Mouse (Mus musculus) liver, adult 2 months (tissue): ENCODE data around the gene Pik3c2g. TPM values are rescaled to one million over a fixed set of nuclear protein-coding genes. Genes with fewer than 3 reads are reported as not detected.

Source experiments
- DNase-seq: peaks from one replicate; pipeline ENCODE4 v3.0.0-alpha.2; 2011; ENCODE audit warnings: low read depth, low spot score; ENCODE audit errors: extremely low read depth
- H3K27ac ChIP-seq: fragments of 200-500 bp; replicated peaks from 2 replicates; pipeline ENCODE4 v1.5.1; 2012; ENCODE audit warnings: low read depth, mild to moderate bottlenecking, control low read depth, inconsistent platforms, low read length; ENCODE audit not compliant: insufficient read depth
- H3K27me3 ChIP-seq: fragments of 200-500 bp; 2 replicates; pipeline ENCODE4 v1.6.1; 2012; ENCODE audit warnings: mild to moderate bottlenecking, moderate library complexity, low read length, inconsistent platforms; ENCODE audit not compliant: control insufficient read depth, insufficient read depth
- H3K36me3 ChIP-seq: fragments of 200-500 bp; 2 replicates; pipeline ENCODE4 v1.6.1; 2012; ENCODE audit warnings: low read length, inconsistent platforms; ENCODE audit not compliant: control insufficient read depth, insufficient read depth
- H3K4me1 ChIP-seq: fragments of 200-500 bp; 2 replicates; pipeline ENCODE4 v1.6.1; 2011; ENCODE audit warnings: low read length; ENCODE audit not compliant: control insufficient read depth, insufficient read depth
- H3K4me3 ChIP-seq: fragments of 200-500 bp; 2 replicates; pipeline ENCODE4 v1.5.1; 2011; ENCODE audit warnings: low read depth, mild to moderate bottlenecking, control low read depth, low read length, moderate library complexity; ENCODE audit not compliant: insufficient read depth
- H3K79me2 ChIP-seq: fragments of 200-500 bp; 2 replicates; pipeline ENCODE4 v1.6.1; 2012; ENCODE audit warnings: inconsistent platforms, mild to moderate bottlenecking, low read length, moderate library complexity; ENCODE audit not compliant: control insufficient read depth, insufficient read depth
- H3K9ac ChIP-seq: fragments of 200-500 bp; 2 replicates; pipeline ENCODE4 v1.6.1; 2012; ENCODE audit warnings: low read depth, mild to moderate bottlenecking, control low read depth, inconsistent platforms, low read length
- CTCF ChIP-seq: fragments of 200-500 bp; IDR thresholded peaks from 2 replicates; pipeline ENCODE4 v1.5.1; 2011; ENCODE audit warnings: low read depth, low read length, control low read depth
- POLR2A ChIP-seq: fragments of 200-500 bp; IDR thresholded peaks from 2 replicates; pipeline ENCODE4 v1.6.1; 2011; ENCODE audit warnings: low read length, control low read depth; ENCODE audit not compliant: insufficient read depth; ENCODE audit errors: extremely low read depth
- WGBS: fragments of 180-500 bp; shearing (Covaris S2); methylation state at CpG from one replicate; pipeline ENCODE4 v1.1.7; 2018; 5-methylcytosine and 5-hydroxymethylcytosine counted together
- polyA plus RNA-seq: library from polyadenylated mRNA; depleted of rRNA; stranded (reverse); fragments of >200 nt; gene quantifications from 2 replicates; pipeline ENCODE4 v1.2.3, GENCODE M21; 2012
- total RNA-seq: library from RNA; depleted of rRNA; stranded (reverse); fragments of >200 nt; gene quantifications from 2 replicates; pipeline ENCODE4 v1.2.3, GENCODE M21; 2014

The Pik3c2g gene
- total and polyA plus RNA-seq, 2 experiments = 6.4 to 26.6 TPM

- H3K36me3 ChIP-seq = no peaks in the 10 kb centered on the region
- WGBS = 81% methylated on average over 2 of the region's 2 CpGs
- H3K4me3 ChIP-seq = no peak overlapping the region
- no peak overlapping the region for H3K9ac ChIP-seq
- TF ChIP-seq POLR2A (no peak), CTCF (no peak)
- H3K4me1 ChIP-seq = peaks cover 13% of the 10 kb centered on the region
- DNase-seq = no peak
- no peaks in the 10 kb centered on the region for H3K27me3 ChIP-seq
- no peak overlapping the region for H3K27ac ChIP-seq
- H3K79me2 ChIP-seq = no peaks in the 10 kb centered on the region
These were observed 274.5 kb downstream of the Pik3c2g start for GRCm38 (mm10) chr6:139861534-139861933.

GRCm38 (mm10) chr6:139865059-139865673, 278.1 kb downstream of the Pik3c2g start:
- Histone ChIP-seq H3K27me3 (no peaks in the 10 kb centered on the region), H3K9ac (no peak overlapping the region), H3K4me1 (peaks cover 11% of the 10 kb centered on the region), H3K36me3 (no peaks in the 10 kb centered on the region), H3K4me3 (no peak overlapping the region), H3K27ac (no peak overlapping the region), H3K79me2 (no peaks in the 10 kb centered on the region)
- 95% methylated on average over 18 of the region's 18 CpGs for WGBS
- DNase-seq = no peak
- TF ChIP-seq CTCF = no peak
- TF ChIP-seq POLR2A = no peak

GRCm38 (mm10) chr6:139874418-139875176, 287.6 kb downstream of the Pik3c2g start:
- Histone ChIP-seq H3K27me3 (no peaks in the 10 kb centered on the region), H3K4me3 (no peak overlapping the region), H3K79me2 (no peaks in the 10 kb centered on the region), H3K9ac (no peak overlapping the region), H3K4me1 (peaks cover 14% of the 10 kb centered on the region), H3K27ac (peak overlapping the region; percentile 6; the same call in 1 of the 2 replicates), H3K36me3 (no peaks in the 10 kb centered on the region)
- DNase-seq = peak; percentile 63
- TF ChIP-seq POLR2A = no peak
- TF ChIP-seq CTCF = no peak
- 41% methylated on average over 3 of the region's 3 CpGs for WGBS

GRCm38 (mm10) chr6:139876691-139877090, 289.7 kb downstream of the Pik3c2g start:
- H3K36me3 ChIP-seq = no peaks in the 10 kb centered on the region
- no peak overlapping the region for H3K4me3 ChIP-seq
- TF ChIP-seq CTCF (no peak), POLR2A (no peak)
- no peaks in the 10 kb centered on the region for H3K79me2 ChIP-seq
- no peak overlapping the region for H3K9ac ChIP-seq
- no peaks in the 10 kb centered on the region for H3K27me3 ChIP-seq
- WGBS = 32% methylated on average over 1 of the region's 1 CpGs
- no peak overlapping the region for H3K27ac ChIP-seq
- H3K4me1 ChIP-seq = peaks cover 14% of the 10 kb centered on the region
- DNase-seq = peak; percentile 96

GRCm38 (mm10) chr6:139877476-139878361, 290.7 kb downstream of the Pik3c2g start:
- 19% methylated on average over 6 of the region's 6 CpGs for WGBS
- Histone ChIP-seq H3K27ac (peak overlapping the region; percentile 66), H3K79me2 (no peaks in the 10 kb centered on the region), H3K4me3 (no peak overlapping the region), H3K9ac (no peak overlapping the region), H3K4me1 (peaks cover 22% of the 10 kb centered on the region), H3K27me3 (no peaks in the 10 kb centered on the region), H3K36me3 (peaks cover 1% of the 10 kb centered on the region; the same call in 1 of the 2 replicates)
- no peak for TF ChIP-seq CTCF
- no peak for TF ChIP-seq POLR2A
- DNase-seq = peak; percentile 99

GRCm38 (mm10) chr6:139878362-139878696, 291.3 kb downstream of the Pik3c2g start:
- Histone ChIP-seq H3K27me3 (no peaks in the 10 kb centered on the region), H3K36me3 (peaks cover 2% of the 10 kb centered on the region; the same call in 1 of the 2 replicates), H3K4me1 (peaks cover 22% of the 10 kb centered on the region), H3K9ac (no peak overlapping the region), H3K79me2 (no peaks in the 10 kb centered on the region), H3K27ac (peak overlapping the region; percentile 66), H3K4me3 (no peak overlapping the region)
- no peak for TF ChIP-seq CTCF
- TF ChIP-seq POLR2A = no peak
- DNase-seq = peak; percentile 87
- whole genome bisulfite sequencing = 6% methylated on average over 1 of the region's 1 CpGs
